Comparison of ENCODE assay signal across 34 mouse cellular contexts in genomic region chr14:59226240-59226639, GRCm38 (mm10). TPM values are rescaled to one million over a fixed set of nuclear protein-coding genes. Genes with fewer than 3 reads are reported as not detected.
DNase-seq lines count a peak whose midpoint lies in the region; ATAC-seq and TF ChIP-seq lines count a peak whose summit lies in the region.
"Had no signal": no experiment of that assay in that cellular context is flagged by ENCODE, and none has a peak within 500 bp of the region (broad histone marks: within the 10 kb centered on the region; RNA-seq: fewer than 3 reads in every experiment).

No protein-coding gene starts in this region.

- H3K4me3 ChIP-seq in intestine, postnatal 0 days (ENCODE audit: low read depth, low read length): no peak overlapping the region
- H3K4me3 ChIP-seq in intestine, embryonic 16.5 days (ENCODE audit: low read length): no peak overlapping the region
- H3K4me3 ChIP-seq in liver, adult 2 months (ENCODE audit: insufficient read depth, low read depth, low read length): no peak overlapping the region
- H3K4me3 ChIP-seq in liver, embryonic 12.5 days: no peak overlapping the region
- H3K4me3 ChIP-seq: embryonic facial prominence, embryonic 13.5 days; embryonic facial prominence, embryonic 15.5 days; erythroblast, embryonic 14.5 days; forebrain, embryonic 10.5 days; forebrain, embryonic 12.5 days had no signal

- H3K79me2 ChIP-seq in liver, adult 2 months (ENCODE audit: control insufficient read depth, insufficient read depth, low read length): no peaks in the 10 kb centered on the region

- peak; percentile 10 for DNase-seq in CD4-positive, CD25-positive, alpha-beta regulatory T cell, adult 2 months (ENCODE audit: low read depth, low spot score)
- peak; percentile 63 for DNase-seq in liver, adult 2 months (ENCODE audit: extremely low read depth, low read depth, low spot score)
- peak; percentile 12 for DNase-seq in brain, adult 2 months (ENCODE audit: low read depth, low spot score)
- DNase-seq in frontal cortex, postnatal 25 days (ENCODE audit: low spot score in 2 of 2): no peak
- DNase-seq: adrenal gland, adult 8-10 months; adrenal gland, postnatal 14 days; adrenal gland, postnatal 36 days; B cell, adult 2 months; cerebellum, adult 11 months; cerebellum, adult 18-20 months; cerebellum, adult 8-10 months; cerebellum, adult 9-11 months; cerebellum, postnatal 14 days; cerebellum, postnatal 36 days; embryo, embryonic 11 days had no signal

- H3K27me3 ChIP-seq in intestine, postnatal 0 days (replicated peaks; ENCODE audit: control insufficient read depth, insufficient read depth, low read length): no peaks in the 10 kb centered on the region
- H3K27me3 ChIP-seq in intestine, embryonic 16.5 days (replicated peaks; ENCODE audit: control insufficient read depth, insufficient read depth, low read length): no peaks in the 10 kb centered on the region
- H3K27me3 ChIP-seq in liver, adult 2 months (ENCODE audit: control insufficient read depth, insufficient read depth, low read length): no peaks in the 10 kb centered on the region
- H3K27me3 ChIP-seq in liver, embryonic 12.5 days (replicated peaks): no peaks in the 10 kb centered on the region
- H3K27me3 ChIP-seq: CH12.LX; embryonic facial prominence, embryonic 13.5 days; embryonic facial prominence, embryonic 15.5 days; forebrain, embryonic 12.5 days; Patski had no signal

- no peak for ATAC-seq in CD4-positive, CD25-positive, alpha-beta regulatory T cell, adult 4 months
- ATAC-seq in intestine, postnatal 0 days: peak; percentile 83
- no peak for ATAC-seq in intestine, embryonic 16.5 days
- no peak for ATAC-seq in liver, embryonic 12.5 days
- ATAC-seq: activated CD4-positive, CD25-positive, alpha-beta regulatory T cell, adult 4 months; forebrain, embryonic 14.5 days; forebrain, embryonic 16.5 days; Patski had no signal

- WGBS in intestine, postnatal 0 days: 86% methylated on average over 11 of the region's 11 CpGs
- 93% methylated on average over 11 of the region's 11 CpGs for WGBS in intestine, embryonic 16.5 days
- WGBS in liver, adult 2 months: 91% methylated on average over 11 of the region's 11 CpGs
- 84% methylated on average over 11 of the region's 11 CpGs for WGBS in liver, embryonic 12.5 days (ENCODE audit: insufficient replicate concordance)

- H3K4me2 ChIP-seq in intestine, postnatal 0 days (replicated peaks; ENCODE audit: low read depth): no peak overlapping the region
- no peak overlapping the region for H3K4me2 ChIP-seq in intestine, embryonic 16.5 days (ENCODE audit: low read depth, low read length)
- no peak overlapping the region for H3K4me2 ChIP-seq in liver, embryonic 12.5 days
- H3K4me2 ChIP-seq: embryonic facial prominence, embryonic 13.5 days; embryonic facial prominence, embryonic 15.5 days; forebrain, embryonic 12.5 days had no signal

- TF ChIP-seq CTCF in intestine, postnatal 0 days (IDR thresholded peaks at IDR 0.05; ENCODE audit: low read depth): peak; percentile 57
- TF ChIP-seq CTCF in liver, adult 2 months (IDR thresholded peaks at IDR 0.05; ENCODE audit: low read depth, low read length): peak; percentile 34

- H3K9ac ChIP-seq in intestine, postnatal 0 days (ENCODE audit: low read depth, low read length): no peak overlapping the region
- H3K9ac ChIP-seq in intestine, embryonic 16.5 days (ENCODE audit: low read depth, low read length): no peak overlapping the region
- H3K9ac ChIP-seq in liver, adult 2 months (ENCODE audit: low read depth, low read length): no peak overlapping the region
- H3K9ac ChIP-seq in liver, embryonic 12.5 days: no peak overlapping the region
- H3K9ac ChIP-seq: embryonic facial prominence, embryonic 13.5 days; embryonic facial prominence, embryonic 15.5 days; forebrain, embryonic 12.5 days had no signal

- no peak for TF ChIP-seq POLR2A in liver, adult 2 months (IDR thresholded peaks at IDR 0.05; ENCODE audit: extremely low read depth, insufficient read depth, low read length)

- H3K36me3 ChIP-seq in intestine, postnatal 0 days (ENCODE audit: control insufficient read depth, insufficient read depth): peaks cover 74% of the 10 kb centered on the region
- peaks cover 13% of the 10 kb centered on the region for H3K36me3 ChIP-seq in intestine, embryonic 16.5 days (ENCODE audit: control insufficient read depth, insufficient read depth, low read length)
- peaks cover 64% of the 10 kb centered on the region for H3K36me3 ChIP-seq in liver, adult 2 months (ENCODE audit: control insufficient read depth, insufficient read depth, low read length)
- peaks cover 70% of the 10 kb centered on the region for H3K36me3 ChIP-seq in liver, embryonic 12.5 days

- H3K4me1 ChIP-seq in intestine, postnatal 0 days (replicated peaks; ENCODE audit: control insufficient read depth, insufficient read depth, low read length): no peaks in the 10 kb centered on the region
- no peaks in the 10 kb centered on the region for H3K4me1 ChIP-seq in intestine, embryonic 16.5 days (ENCODE audit: control insufficient read depth, insufficient read depth, low read length)
- peaks cover 2% of the 10 kb centered on the region; the same call in 1 of the 2 replicates for H3K4me1 ChIP-seq in liver, adult 2 months (ENCODE audit: control insufficient read depth, insufficient read depth, low read length)
- H3K4me1 ChIP-seq in liver, embryonic 12.5 days: no peaks in the 10 kb centered on the region
- H3K4me1 ChIP-seq: embryonic facial prominence, embryonic 13.5 days; embryonic facial prominence, embryonic 15.5 days; forebrain, embryonic 10.5 days; forebrain, embryonic 12.5 days had no signal

- H3K27ac ChIP-seq in intestine, postnatal 0 days (ENCODE audit: low read depth, low read length): no peak overlapping the region
- no peak overlapping the region for H3K27ac ChIP-seq in intestine, embryonic 16.5 days (ENCODE audit: low read length)
- no peak overlapping the region for H3K27ac ChIP-seq in liver, adult 2 months (replicated peaks; ENCODE audit: insufficient read depth, low read depth, low read length)
- no peak overlapping the region for H3K27ac ChIP-seq in liver, embryonic 12.5 days
- H3K27ac ChIP-seq: embryonic facial prominence, embryonic 13.5 days; embryonic facial prominence, embryonic 15.5 days; forebrain, embryonic 10.5 days; forebrain, embryonic 12.5 days had no signal

- H3K9me3 ChIP-seq in intestine, postnatal 0 days (ENCODE audit: control insufficient read depth): no peaks in the 10 kb centered on the region
- H3K9me3 ChIP-seq in intestine, embryonic 16.5 days (ENCODE audit: control insufficient read depth, low read length): no peaks in the 10 kb centered on the region
- no peaks in the 10 kb centered on the region for H3K9me3 ChIP-seq in liver, embryonic 12.5 days (replicated peaks)
- H3K9me3 ChIP-seq: embryonic facial prominence, embryonic 13.5 days; embryonic facial prominence, embryonic 15.5 days; forebrain, embryonic 10.5 days; forebrain, embryonic 12.5 days; G1E had no signal

RNA-seq across cellular contexts. Expression of gene Rcbtb1, which starts 25.2 kb away (rescaled TPM):
- 10 to 100 TPM; 24.7 to 29.5 TPM for polyA plus RNA-seq in CD4-positive, CD25-positive, alpha-beta regulatory T cell, adult 4 months (2017; shearing (Covaris generic))
- 29.1 and 36.1 TPM in 2 replicates for polyA plus RNA-seq in intestine, postnatal 0 days (2015; fragmentation: Nextera tagmentation; extraction: Ambion mirVana)
- 46.4 and 51.0 TPM in 2 replicates for polyA plus RNA-seq in intestine, embryonic 16.5 days (2015; fragmentation: Nextera tagmentation; extraction: Ambion mirVana)
- total RNA-seq in liver, adult 2 months (2014; rRNA removed): 39.0 and 42.0 TPM in 2 replicates
- polyA plus RNA-seq in liver, adult 2 months (2012; rRNA removed): 19.8 and 25.5 TPM in 2 replicates
- 30.4 and 30.8 TPM in 2 replicates for polyA plus RNA-seq in liver, embryonic 12.5 days (2016; fragmentation: Nextera tagmentation; extraction: Ambion mirVana)

RNA-seq across cellular contexts. Expression of gene Gm6904, which starts 33.8 kb away (rescaled TPM):
- polyA plus RNA-seq in CD4-positive, CD25-positive, alpha-beta regulatory T cell, adult 4 months (2017; shearing (Covaris generic)): 10 to 100 TPM; 11.9 to 13.9 TPM
- polyA plus RNA-seq in intestine, postnatal 0 days (2015; fragmentation: Nextera tagmentation; extraction: Ambion mirVana): not detected in 2 replicates
- not detected in 2 replicates for polyA plus RNA-seq in intestine, embryonic 16.5 days (2015; fragmentation: Nextera tagmentation; extraction: Ambion mirVana)
- total RNA-seq in liver, adult 2 months (2014; rRNA removed): 0.18 and 0.47 TPM in 2 replicates
- not detected in 2 replicates for polyA plus RNA-seq in liver, adult 2 months (2012; rRNA removed)
- polyA plus RNA-seq in liver, embryonic 12.5 days (2016; fragmentation: Nextera tagmentation; extraction: Ambion mirVana): not detected in 2 replicates
- total RNA-seq: adrenal gland, adult 18-20 months; adrenal gland, adult 8-10 months; adrenal gland, postnatal 14 days; G1E had no signal
- polyA plus RNA-seq: brain, embryonic 14.5 days; embryonic facial prominence, embryonic 11.5 days; embryonic facial prominence, embryonic 13.5 days; embryonic facial prominence, embryonic 15.5 days; erythroblast, embryonic 14.5 days; forebrain, embryonic 10.5 days; forebrain, embryonic 12.5 days; forebrain, embryonic 14.5 days; forebrain, embryonic 16.5 days; G1E had no signal

RNA-seq across cellular contexts. Expression of gene Gm5142, which starts 47.7 kb away (rescaled TPM):
- not detected for polyA plus RNA-seq in CD4-positive, CD25-positive, alpha-beta regulatory T cell, adult 4 months (2017; shearing (Covaris generic))
- not detected in 2 replicates for polyA plus RNA-seq in intestine, postnatal 0 days (2015; fragmentation: Nextera tagmentation; extraction: Ambion mirVana)
- polyA plus RNA-seq in intestine, embryonic 16.5 days (2015; fragmentation: Nextera tagmentation; extraction: Ambion mirVana): not detected in 2 replicates
- total RNA-seq in liver, adult 2 months (2014; rRNA removed): not detected in 2 replicates
- not detected in 2 replicates for polyA plus RNA-seq in liver, adult 2 months (2012; rRNA removed)
- not detected in 2 replicates for polyA plus RNA-seq in liver, embryonic 12.5 days (2016; fragmentation: Nextera tagmentation; extraction: Ambion mirVana)
- total RNA-seq: adrenal gland, adult 18-20 months; adrenal gland, adult 8-10 months; adrenal gland, postnatal 14 days; adrenal gland, postnatal 36 days; CH12.LX; common myeloid progenitor, adult 5-6 weeks had no signal
- polyA plus RNA-seq: activated CD4-positive, CD25-positive, alpha-beta regulatory T cell, adult 4 months; brain, embryonic 14.5 days; embryonic facial prominence, embryonic 11.5 days; embryonic facial prominence, embryonic 13.5 days; embryonic facial prominence, embryonic 15.5 days; erythroblast, embryonic 14.5 days; forebrain, embryonic 10.5 days; forebrain, embryonic 12.5 days; forebrain, embryonic 14.5 days; forebrain, embryonic 16.5 days; G1E; Patski had no signal

Comparison
In these comparisons a context has a peak if more than half of its experiments do, and no peak if none do; other contexts are left out.
1. DNase-seq: peak in CD4-positive, CD25-positive, alpha-beta regulatory T cell, adult 2 months (single experiment), liver, adult 2 months (single experiment) and brain, adult 2 months (single experiment); none in frontal cortex, postnatal 25 days (0 of 2).
2. RNA of gene Gm6904, which starts 33.8 kb away (polyA plus RNA-seq): 11.9 to 13.9 TPM in CD4-positive, CD25-positive, alpha-beta regulatory T cell, adult 4 months; not detected in intestine, postnatal 0 days, not detected in intestine, embryonic 16.5 days, not detected in liver, adult 2 months and not detected in liver, embryonic 12.5 days; every median in the first group is over 10 times any median in the second.